Mouse (Mus musculus): ENCODE results near the gene Cubn.

Cubn gene

GRCm38 (mm10) chr2:13491734-13492133, at the start of gene Cubn:
Cubn (minus strand) TSS chr2:13491813.
- DNase-seq (ENCODE audit: low spot score) = no peak

- DNase-seq (ENCODE audit: low spot score) = no peak
These were observed 48.2 kb upstream of the Cubn start for GRCm38 (mm10) chr2:13539860-13540259.

GRCm38 (mm10) chr2:13538704-13539377, 47.2 kb upstream of the Cubn start:
- no peak for DNase-seq (ENCODE audit: low spot score)

GRCm38 (mm10) chr2:13538258-13538657, 46.6 kb upstream of the Cubn start:
- DNase-seq (ENCODE audit: low spot score) = no peak

- no peak for DNase-seq (ENCODE audit: low spot score)
These were observed 46.1 kb upstream of the Cubn start for GRCm38 (mm10) chr2:13537733-13538132.

GRCm38 (mm10) chr2:13536747-13537146, 45.1 kb upstream of the Cubn start:
- DNase-seq (ENCODE audit: low spot score) = no peak

- no peak for DNase-seq (ENCODE audit: low spot score)
These were observed 39.0 kb upstream of the Cubn start for GRCm38 (mm10) chr2:13530639-13531038.

GRCm38 (mm10) chr2:13529253-13529933, 37.8 kb upstream of the Cubn start:
- no peak for DNase-seq (ENCODE audit: low spot score)

- no peak for DNase-seq (ENCODE audit: low spot score)
These were observed 35.9 kb upstream of the Cubn start for GRCm38 (mm10) chr2:13527531-13527930.

- DNase-seq (ENCODE audit: low spot score) = no peak
These were observed 35.5 kb upstream of the Cubn start for GRCm38 (mm10) chr2:13527125-13527524.

GRCm38 (mm10) chr2:13526205-13526604, 34.6 kb upstream of the Cubn start:
- DNase-seq (ENCODE audit: low spot score) = no peak

GRCm38 (mm10) chr2:13523540-13524456, 32.2 kb upstream of the Cubn start:
- no peak for DNase-seq (ENCODE audit: low spot score)

- peak; percentile 18 for DNase-seq (ENCODE audit: low spot score)
These were observed 30.5 kb upstream of the Cubn start for GRCm38 (mm10) chr2:13522106-13522505.

GRCm38 (mm10) chr2:13514949-13515348, 23.3 kb upstream of the Cubn start:
- no peak for DNase-seq (ENCODE audit: low spot score)

GRCm38 (mm10) chr2:13502717-13503116, 11.1 kb upstream of the Cubn start:
- DNase-seq (ENCODE audit: low spot score) = no peak

- no peak for DNase-seq (ENCODE audit: low spot score)
These were observed 9.9 kb upstream of the Cubn start for GRCm38 (mm10) chr2:13501553-13501952.

- no peak for DNase-seq (ENCODE audit: low spot score)
These were observed 8.8 kb upstream of the Cubn start for GRCm38 (mm10) chr2:13500298-13500999.

- DNase-seq (ENCODE audit: low spot score) = no peak
These were observed 7.6 kb upstream of the Cubn start for GRCm38 (mm10) chr2:13499196-13499595.

GRCm38 (mm10) chr2:13496087-13496486, 4.5 kb upstream of the Cubn start:
- peak; percentile 13 for DNase-seq (ENCODE audit: low spot score)

- DNase-seq (ENCODE audit: low spot score) = no peak
These were observed 1.3 kb upstream of the Cubn start for GRCm38 (mm10) chr2:13492927-13493326.

- no peak for DNase-seq (ENCODE audit: low spot score)
These were observed 1.1 kb downstream of the Cubn start for GRCm38 (mm10) chr2:13490480-13490879.

- DNase-seq (ENCODE audit: low spot score) = no peak
These were observed 5.1 kb downstream of the Cubn start for GRCm38 (mm10) chr2:13486470-13486869.
